Mouse (Mus musculus) kidney, adult 10 weeks (tissue): ENCODE results near the gene Gm26920. TPM values are rescaled to one million over a fixed set of nuclear protein-coding genes. Genes with fewer than 3 reads are reported as not detected.

Experiments used
- polyA plus RNA-seq: library from polyadenylated mRNA; stranded (reverse); fragments of 350-450 nt; fragmentation: Illumina TruSeq; extraction: RNeasy Lipid Tissue Mini Kit (QIAGEN cat#74804); gene quantifications from one replicate; pipeline ENCODE4 v1.2.3, GENCODE M21; 2014; ENCODE audit warnings: low read depth, low replicate concordance

Gene Gm26920
- not detected for polyA plus RNA-seq

DNA sequence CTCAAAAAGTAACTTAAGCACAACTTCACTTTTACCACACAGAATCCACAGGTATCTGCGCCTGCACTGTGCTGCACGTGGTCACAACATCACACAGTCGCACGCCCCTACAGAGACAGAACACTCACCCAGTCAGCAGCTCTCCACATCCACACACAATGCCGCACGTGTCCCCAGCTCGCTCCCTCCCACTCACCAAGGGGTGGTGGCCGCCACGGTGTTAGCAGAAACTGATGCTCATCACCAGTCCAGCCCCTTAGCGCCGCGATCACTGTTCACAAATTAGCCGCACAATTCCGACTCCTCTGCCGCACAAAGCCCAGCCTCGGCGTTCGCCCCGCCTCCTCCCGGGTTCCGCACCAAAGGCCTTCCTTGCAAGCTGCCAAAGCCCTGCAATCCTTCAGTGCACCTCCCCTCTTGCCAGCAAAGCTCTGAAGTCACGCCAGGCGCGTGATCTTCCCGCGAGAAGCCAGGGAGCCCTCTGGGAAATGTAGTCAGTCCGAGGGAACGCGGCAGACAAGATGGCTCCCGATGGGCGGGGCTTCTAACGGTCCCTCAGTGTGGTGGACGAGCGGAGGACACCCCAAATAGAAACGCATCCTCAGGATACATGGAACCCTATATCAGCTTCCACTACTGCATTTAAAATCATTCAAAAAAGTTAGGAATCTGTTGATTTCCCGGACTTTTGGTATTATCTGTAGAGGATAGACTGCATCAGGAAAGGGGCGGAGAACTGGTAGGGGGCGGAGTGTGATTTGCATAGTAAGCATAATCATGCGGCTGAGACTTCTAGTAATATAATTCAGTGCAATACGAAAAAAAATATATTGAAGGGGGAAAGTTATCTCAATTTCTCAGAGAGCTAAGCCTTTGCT lies at the start of gene Gm26920, which contains the start of gene Zfp566:
TSS of gene Gm26920 (minus strand) at position 319 of the 878 bp plus-strand sequence.
TSS of gene Zfp566 (minus strand) at position 436 of the 878 bp plus-strand sequence.

DNA sequence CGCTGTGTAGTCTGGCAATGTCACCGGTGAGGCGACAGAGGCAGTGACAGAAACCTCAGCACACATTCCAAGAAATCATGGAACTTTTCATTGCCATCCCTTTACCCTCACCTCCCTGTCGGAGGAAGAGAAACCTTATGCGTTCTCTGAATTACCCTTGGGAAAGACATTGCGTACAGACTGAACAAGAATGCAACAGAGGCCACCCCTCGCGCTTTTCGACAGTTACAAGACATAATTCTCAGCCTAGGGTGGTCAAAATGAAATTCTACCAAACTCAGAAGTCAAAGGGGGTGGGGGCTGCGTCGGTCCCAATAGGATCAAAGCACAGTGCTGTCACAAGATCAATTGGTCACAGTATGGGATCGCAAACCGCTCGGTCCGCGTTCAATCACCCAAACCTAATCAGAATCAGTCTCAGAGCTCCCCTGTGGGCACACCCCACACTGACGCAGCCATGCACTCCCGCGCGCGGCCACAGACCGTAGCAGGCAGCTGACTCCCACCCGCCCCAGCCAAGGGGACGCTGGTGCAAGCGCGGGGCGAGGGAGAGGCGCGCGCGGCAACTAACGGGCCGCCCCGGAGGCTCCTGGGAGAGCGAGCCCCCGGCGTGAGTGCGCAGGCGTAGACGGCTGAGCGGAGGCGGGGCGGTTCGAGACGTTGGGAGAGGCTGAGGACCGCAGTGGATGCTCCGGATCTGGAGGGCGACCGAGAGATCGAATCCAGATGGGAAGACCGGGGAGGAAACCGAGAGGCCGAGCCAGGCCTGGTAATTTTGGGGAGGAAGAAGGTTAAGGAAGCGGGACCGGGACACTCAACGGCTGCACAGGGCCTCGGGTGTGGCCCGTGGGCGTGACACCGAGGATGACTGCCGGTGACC lies 31.3 kb upstream of the Gm26920 start, which contains the start of gene Zfp382:
TSS of gene Zfp382 (plus strand) at position 635 of the 880 bp plus-strand sequence.

DNA sequence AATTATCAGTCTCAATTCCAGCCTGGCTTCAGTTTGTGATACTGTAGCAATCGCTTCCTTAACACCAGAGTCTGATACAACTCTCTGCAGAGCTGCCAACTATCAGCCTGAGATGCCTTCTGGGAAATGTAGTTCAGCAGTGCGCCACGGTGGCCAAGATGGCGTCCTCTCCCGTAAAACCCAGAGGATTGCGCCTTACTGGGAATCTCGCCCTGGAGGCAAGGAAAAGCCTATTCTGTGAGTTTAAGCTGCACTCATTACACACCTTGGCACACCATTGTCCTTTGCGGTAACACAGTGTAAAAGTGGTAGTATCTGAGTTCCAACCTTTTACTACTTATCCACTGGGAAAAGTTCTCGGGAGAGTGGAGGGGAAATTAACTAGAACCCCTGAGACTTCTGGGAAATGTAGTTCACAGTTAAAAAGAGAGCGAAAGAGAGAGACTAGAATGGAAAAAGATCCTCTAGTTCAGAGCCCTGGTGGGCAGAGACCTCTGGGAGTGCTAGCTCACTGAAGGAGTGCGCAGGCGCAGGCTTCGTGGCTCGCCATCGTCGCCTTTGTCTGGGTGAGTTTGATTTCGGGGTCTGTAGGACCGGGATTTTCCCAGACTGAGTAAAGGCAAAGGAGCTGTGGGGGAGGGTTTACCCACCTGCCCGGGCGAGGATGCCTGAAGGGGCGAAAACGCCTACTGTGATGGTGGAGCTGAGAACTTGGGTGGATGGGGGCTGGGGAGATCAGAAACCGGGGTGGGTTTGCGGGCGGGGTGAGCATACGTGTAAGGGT lies 4.6 kb upstream of the Gm26920 start, which contains the start of gene Zfp260:
TSS of gene Zfp260 (plus strand) at position 132 of the 784 bp plus-strand sequence.

DNA sequence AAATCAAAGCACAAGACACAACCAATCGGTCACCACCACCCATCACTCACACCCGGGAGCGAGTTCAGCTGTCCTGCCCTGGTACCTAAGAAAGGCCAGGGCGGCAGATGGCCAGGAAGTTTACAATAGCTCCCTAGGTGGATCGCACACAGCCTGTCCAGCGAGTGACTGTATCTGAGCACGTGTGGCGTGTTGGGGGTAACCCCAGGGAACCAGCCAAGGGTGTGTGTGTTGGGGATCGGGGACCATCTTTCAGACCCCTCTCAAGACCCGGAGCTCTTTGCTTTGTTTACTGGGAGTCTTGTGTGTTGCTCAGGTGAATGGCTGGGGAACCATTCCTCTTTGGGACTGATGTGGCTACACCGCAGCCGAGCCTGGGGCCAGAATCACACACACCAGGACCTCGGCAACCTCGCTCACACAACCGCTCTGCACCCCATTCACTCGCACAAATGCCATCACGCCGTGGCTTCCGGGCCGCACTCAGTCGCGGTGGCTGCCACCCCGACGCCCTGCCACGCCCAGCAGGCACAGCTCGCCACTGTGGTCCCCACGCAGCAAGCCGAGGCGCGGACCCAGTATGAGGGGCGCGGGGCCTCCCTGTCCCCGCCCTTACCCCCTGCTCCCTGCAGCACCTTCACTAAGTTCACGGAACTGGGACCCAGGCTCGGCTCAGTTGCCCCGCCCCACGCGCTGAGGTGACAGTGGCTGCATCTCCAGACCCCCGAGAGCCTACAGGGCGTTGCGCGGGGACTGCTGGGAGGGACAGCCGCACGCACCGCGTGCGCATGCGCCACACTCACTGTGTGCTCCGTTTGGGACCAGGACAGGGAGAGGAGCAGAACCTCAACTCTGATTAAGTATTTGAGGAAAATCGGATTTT lies 17.8 kb downstream of the Gm26920 start, which contains the start of gene Zfp82:
TSS of gene Zfp82 (minus strand) at position 755 of the 883 bp plus-strand sequence.

DNA sequence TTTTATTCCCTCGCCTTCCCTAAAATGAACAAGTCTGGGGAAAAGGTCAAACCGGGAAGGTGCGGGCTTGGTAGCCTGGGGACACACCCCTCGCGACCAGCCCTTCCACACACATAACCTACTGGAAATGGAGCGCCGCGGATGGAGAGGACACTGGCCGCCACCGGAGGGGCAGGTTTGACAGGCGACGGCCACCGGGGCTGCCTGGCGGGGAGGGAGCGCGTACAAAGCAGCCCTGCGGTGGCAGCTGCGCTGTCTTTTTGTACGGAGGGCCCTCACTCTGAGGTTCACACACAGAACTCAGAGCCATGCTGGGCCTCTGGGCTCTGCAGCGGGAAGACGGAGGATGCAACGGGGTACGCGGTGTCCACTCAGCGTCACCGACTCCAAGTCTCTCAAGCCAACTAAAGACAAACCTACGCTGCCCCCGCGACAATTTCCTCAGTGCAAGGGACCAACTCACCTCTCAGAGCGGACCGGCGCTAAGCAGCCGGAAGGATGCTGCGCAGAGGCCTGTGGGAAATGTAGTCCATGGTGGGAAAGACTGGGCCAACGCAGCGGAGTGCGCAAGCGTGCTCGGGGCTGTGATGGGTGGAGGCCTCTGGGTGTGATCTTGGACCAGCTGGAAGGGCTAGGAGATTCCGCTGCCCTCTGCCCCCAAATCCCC lies 39.2 kb downstream of the Gm26920 start, which contains the start of gene Zfp14:
TSS of gene Zfp14 (minus strand) at position 499 of the 667 bp plus-strand sequence.

Other genes with a start within 250 kb of the Gm26920 start
- gene Zfp940, start 236.7 kb downstream of the Gm26920 start, polyA plus RNA-seq = 3.6 TPM
- 18.5 TPM for gene Zfp420, start 230.4 kb downstream of the Gm26920 start, polyA plus RNA-seq
- gene Zfp27, start 183.8 kb downstream of the Gm26920 start, polyA plus RNA-seq = 4.6 TPM
- 10.3 TPM for gene Zfp383, start 182.2 kb downstream of the Gm26920 start, polyA plus RNA-seq
- 10.1 TPM for gene Zfp74, start 136.3 kb downstream of the Gm26920 start, polyA plus RNA-seq
- 6.0 TPM for gene Zfp568, start 106.5 kb downstream of the Gm26920 start, polyA plus RNA-seq
- gene Zfp14, start 39.0 kb downstream of the Gm26920 start, polyA plus RNA-seq = 3.1 TPM
- gene Zfp82, start 17.5 kb downstream of the Gm26920 start, polyA plus RNA-seq = 2.0 TPM
- 1.9 TPM for gene Zfp566, start 117 bp upstream of the Gm26920 start, polyA plus RNA-seq
- 97.5 TPM for gene Zfp260, start 4.4 kb upstream of the Gm26920 start, polyA plus RNA-seq
- gene Zfp382, start 31.5 kb upstream of the Gm26920 start, polyA plus RNA-seq = 0.93 TPM
- 32.4 TPM for gene Zfp146, start 79.3 kb upstream of the Gm26920 start, polyA plus RNA-seq
- not detected for gene Cox7a1, start 93.7 kb upstream of the Gm26920 start, polyA plus RNA-seq
- gene Capns1, start 108.4 kb upstream of the Gm26920 start, polyA plus RNA-seq = 58.2 TPM
- not detected for gene Polr2i, start 141.5 kb upstream of the Gm26920 start, polyA plus RNA-seq
- 7.6 TPM for gene Tbcb, start 141.9 kb upstream of the Gm26920 start, polyA plus RNA-seq
- gene Ovol3, start 145.3 kb upstream of the Gm26920 start, polyA plus RNA-seq = not detected
- gene Thap8, start 189.7 kb upstream of the Gm26920 start, polyA plus RNA-seq = not detected
- not detected for gene Wdr62, start 190.0 kb upstream of the Gm26920 start, polyA plus RNA-seq
- gene Clip3, start 201.3 kb upstream of the Gm26920 start, polyA plus RNA-seq = 1.7 TPM
- gene Alkbh6, start 218.3 kb upstream of the Gm26920 start, polyA plus RNA-seq = 4.7 TPM
- 5.0 TPM for gene Syne4, start 224.4 kb upstream of the Gm26920 start, polyA plus RNA-seq
- gene E130208F15Rik, start 231.3 kb upstream of the Gm26920 start, polyA plus RNA-seq = 1.4 TPM
- 5.7 TPM for gene Sdhaf1, start 233.5 kb upstream of the Gm26920 start, polyA plus RNA-seq